Mouse (Mus musculus): ENCODE results near the gene Mitf.

GRCm38 (mm10) chr6:97995606-97996307 lies 188.9 kb downstream of the Mitf start:
- TF ChIP-seq CTCF (IDR thresholded peaks at IDR 0.05; ENCODE audit: borderline replicate concordance, insufficient read depth, low read length) (no peak), POLR2A (IDR thresholded peaks at IDR 0.05; ENCODE audit: low read depth, low read length) (no peak)

All from embryonic fibroblast, embryonic 13.5 days (primary cell).